Mouse (Mus musculus) olfactory bulb, adult 2 months (tissue): ENCODE data around the gene Chst8. TPM values are rescaled to one million over a fixed set of nuclear protein-coding genes. Genes with fewer than 3 reads are reported as not detected.

ENCODE experiments used
- H3K27ac ChIP-seq: fragments of 200-500 bp; 2 replicates; pipeline ENCODE4 v1.5.1; 2012; ENCODE audit warnings: low read depth, low read length; ENCODE audit not compliant: insufficient read depth
- H3K4me1 ChIP-seq: fragments of 200-500 bp; 2 replicates; pipeline ENCODE4 v1.6.1; 2012; ENCODE audit warnings: low read length; ENCODE audit not compliant: control insufficient read depth, insufficient read depth
- H3K4me3 ChIP-seq: fragments of 200-500 bp; 2 replicates; pipeline ENCODE4 v1.5.1; 2012; ENCODE audit warnings: mild to moderate bottlenecking, low read depth, low read length, moderate library complexity; ENCODE audit not compliant: insufficient read depth
- CTCF ChIP-seq: fragments of 200-500 bp; IDR thresholded peaks from 2 replicates; pipeline ENCODE4 v1.5.1; 2012; ENCODE audit warnings: low read depth, mild to moderate bottlenecking, low read length, moderate library complexity; ENCODE audit not compliant: insufficient read depth
- POLR2A ChIP-seq: fragments of 200-500 bp; IDR thresholded peaks from 2 replicates; pipeline ENCODE4 v1.6.1; 2012; ENCODE audit warnings: mild to moderate bottlenecking, low read depth, low read length, moderate library complexity; ENCODE audit not compliant: insufficient read depth
- WGBS: fragments of 180-500 bp; shearing (Covaris S2); methylation state at CpG from one replicate; pipeline ENCODE4 v1.1.7; 2018; 5-methylcytosine and 5-hydroxymethylcytosine counted together
- polyA plus RNA-seq: library from polyadenylated mRNA; stranded (reverse); fragments of >200 nt; gene quantifications from 2 replicates; pipeline ENCODE4 v1.2.4, GENCODE M21; 2012; ENCODE audit warnings: low replicate concordance; ENCODE audit not compliant: missing spikeins, insufficient read depth, insufficient read length

The Chst8 gene
- polyA plus RNA-seq, 1 experiment, result not detected

DNA sequence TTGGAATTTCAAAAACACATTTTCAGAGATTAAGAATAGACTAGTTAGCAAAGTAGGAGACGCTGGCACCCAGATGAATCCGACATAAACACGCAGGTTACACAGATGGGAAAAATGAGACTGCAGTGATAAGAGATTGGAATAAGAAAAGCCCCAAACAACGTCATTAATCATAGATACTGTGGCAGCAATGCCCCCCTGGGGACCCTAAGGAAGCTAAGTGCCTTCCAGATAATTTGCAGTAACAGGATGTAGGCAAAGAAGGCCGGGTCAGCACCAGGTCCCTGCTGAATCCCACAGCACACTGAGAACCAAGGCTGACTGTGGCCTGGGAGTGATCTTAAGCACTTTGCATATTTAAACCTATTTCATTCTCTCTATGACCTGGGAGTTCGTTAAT lies 27.5 kb downstream of the Chst8 start:
- TF ChIP-seq POLR2A (no peak), CTCF (no peak)
- Histone ChIP-seq H3K27ac (no peak overlapping the region), H3K4me3 (no peak overlapping the region), H3K4me1 (no peaks in the 10 kb centered on the region)
- 90% methylated on average over 6 of the region's 6 CpGs for WGBS

DNA sequence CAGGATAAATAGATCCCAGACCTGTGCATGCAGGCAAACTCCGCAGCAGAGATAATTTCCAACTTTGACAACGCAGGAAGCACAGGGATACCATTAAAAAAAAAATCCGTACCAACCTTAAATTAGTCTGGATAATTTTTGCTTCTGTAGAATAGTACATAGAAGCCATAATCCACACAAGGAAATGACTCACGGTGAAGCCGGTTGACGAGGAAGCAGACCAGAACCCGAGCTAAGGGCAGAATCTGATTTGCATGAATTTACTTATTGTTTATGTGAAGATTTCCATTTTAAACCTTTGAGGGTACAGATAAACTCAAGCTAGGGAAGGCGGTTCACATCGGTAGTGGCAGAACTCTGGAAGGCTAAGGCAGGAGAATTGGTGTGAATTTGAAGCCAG lies 28.0 kb downstream of the Chst8 start:
- Histone ChIP-seq H3K4me3 (no peak overlapping the region), H3K4me1 (no peaks in the 10 kb centered on the region), H3K27ac (no peak overlapping the region)
- TF ChIP-seq CTCF (no peak), POLR2A (no peak)
- WGBS, result 47% methylated on average over 9 of the region's 9 CpGs

DNA sequence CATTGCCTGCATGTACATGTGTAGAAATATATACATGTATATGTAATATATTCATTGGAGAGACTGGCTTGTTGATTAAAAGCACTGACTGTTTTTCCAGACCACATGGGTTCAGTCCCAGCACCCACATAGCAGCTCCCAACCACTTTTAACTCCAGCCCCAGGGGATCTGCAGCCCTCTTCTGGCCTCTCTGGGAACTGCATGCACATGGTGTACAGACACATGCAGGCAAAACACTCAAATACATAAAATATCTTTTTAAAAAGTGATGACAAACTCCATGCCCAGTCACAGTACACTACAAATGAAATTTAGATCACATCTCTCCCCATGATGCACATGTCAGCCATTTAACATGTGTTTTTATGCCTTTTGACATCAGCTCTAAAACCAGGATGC lies 30.5 kb downstream of the Chst8 start:
- H3K27ac ChIP-seq, result no peak overlapping the region
- TF ChIP-seq CTCF, result no peak
- TF ChIP-seq POLR2A, result no peak
- no peaks in the 10 kb centered on the region for H3K4me1 ChIP-seq
- no peak overlapping the region for H3K4me3 ChIP-seq

DNA sequence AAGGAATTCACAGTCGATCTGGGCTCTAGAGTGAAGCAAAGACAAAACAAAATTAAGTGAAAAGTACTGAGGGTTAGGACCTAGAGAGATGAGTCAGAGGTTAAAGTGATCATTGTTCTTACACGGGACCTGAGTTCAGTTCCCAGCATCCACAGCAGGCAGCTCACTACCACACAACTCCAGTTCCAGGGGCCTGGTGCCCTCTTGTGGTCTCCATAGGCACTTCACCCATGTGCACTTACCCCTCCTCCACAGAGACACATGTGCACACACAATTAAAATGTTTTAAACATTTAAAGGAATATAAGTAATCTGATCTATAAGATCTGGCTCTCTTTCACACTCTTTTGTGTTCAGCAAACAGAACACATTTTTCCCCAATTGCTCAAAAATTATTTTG lies 31.3 kb downstream of the Chst8 start:
- TF ChIP-seq CTCF (no peak), POLR2A (no peak)
- Histone ChIP-seq H3K27ac (no peak overlapping the region), H3K4me1 (no peaks in the 10 kb centered on the region), H3K4me3 (no peak overlapping the region)
- WGBS, result 92% methylated on average over 2 of the region's 2 CpGs

DNA sequence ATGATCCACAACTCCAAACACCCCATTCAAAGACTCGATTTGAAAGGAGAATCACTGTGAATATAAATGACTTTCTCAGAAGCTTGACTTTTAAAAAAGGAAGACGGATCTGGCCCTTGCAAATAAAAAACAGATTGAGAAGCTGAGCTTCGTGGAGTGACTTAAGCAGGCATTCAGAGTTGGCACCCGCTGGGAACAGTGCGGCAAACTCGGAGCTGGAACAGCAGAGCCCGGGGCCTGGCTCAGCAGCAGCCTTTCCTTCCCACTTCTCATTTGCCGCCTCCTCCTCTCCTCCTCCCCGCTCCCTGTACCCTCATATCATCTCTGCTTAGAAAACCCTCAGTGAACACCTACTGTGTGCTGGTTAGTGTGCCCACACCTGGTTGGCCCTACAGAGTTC lies 34.1 kb downstream of the Chst8 start:
- 13% methylated on average over 9 of the region's 9 CpGs for WGBS
- TF ChIP-seq POLR2A (no peak), CTCF (no peak)
- no peak overlapping the region for H3K27ac ChIP-seq

DNA sequence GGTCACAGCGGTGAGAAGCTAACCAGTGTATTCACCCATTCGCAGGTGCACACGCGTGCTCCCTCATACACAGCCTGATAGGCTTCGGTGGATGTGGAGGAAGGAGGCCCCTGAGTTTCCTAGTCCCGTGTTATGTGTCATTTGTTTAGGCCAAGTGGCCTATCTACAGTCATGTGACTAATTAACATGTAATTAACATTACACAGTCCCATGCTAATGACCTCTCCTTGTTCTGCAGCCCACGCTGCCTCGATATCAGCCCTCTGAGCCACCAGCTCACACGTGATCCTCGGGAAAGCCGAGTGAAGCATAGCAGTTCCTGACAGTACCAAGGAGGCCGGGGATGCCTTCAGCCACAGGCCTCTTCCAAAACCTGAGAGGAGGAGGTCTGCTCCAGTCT lies 36.9 kb downstream of the Chst8 start:
- peaks cover 7% of the 10 kb centered on the region; the same call in 1 of the 2 replicates for H3K4me1 ChIP-seq
- H3K27ac ChIP-seq, result no peak overlapping the region

More for the DNA sequence above, 34.1 kb downstream of the Chst8 start:
- H3K4me1 ChIP-seq, result peaks cover 7% of the 10 kb centered on the region; the same call in 1 of the 2 replicates
- no peak overlapping the region for H3K4me3 ChIP-seq

DNA sequence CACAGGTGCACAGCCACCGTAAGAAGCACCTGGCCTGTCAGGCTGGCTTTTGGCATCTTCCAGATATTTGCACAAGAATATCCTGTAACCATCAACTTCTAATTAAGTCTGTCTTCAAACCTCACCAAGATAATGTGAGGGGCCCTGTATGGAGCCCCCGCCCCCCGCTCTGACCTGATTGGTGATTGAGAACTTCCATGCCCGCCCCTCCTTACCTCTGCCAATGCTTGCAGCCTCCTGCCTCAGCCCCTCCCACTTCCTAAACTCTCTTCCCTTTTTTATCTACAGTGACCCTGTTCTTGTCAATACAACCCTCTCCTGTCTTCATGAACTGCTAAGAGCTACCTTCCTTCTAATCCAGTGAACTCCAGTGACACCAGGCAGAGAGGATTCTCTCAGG lies 37.6 kb downstream of the Chst8 start:
- WGBS, result 77% methylated on average over 4 of the region's 4 CpGs
- no peak overlapping the region for H3K4me3 ChIP-seq
- TF ChIP-seq CTCF, result no peak
- no peak for TF ChIP-seq POLR2A
- peaks cover 7% of the 10 kb centered on the region; the same call in 1 of the 2 replicates for H3K4me1 ChIP-seq
- no peak overlapping the region for H3K27ac ChIP-seq

More for the DNA sequence above, 36.9 kb downstream of the Chst8 start:
- H3K4me3 ChIP-seq, result no peak overlapping the region
- WGBS, result 53% methylated on average over 12 of the region's 12 CpGs
- TF ChIP-seq CTCF, result no peak
- no peak for TF ChIP-seq POLR2A

DNA sequence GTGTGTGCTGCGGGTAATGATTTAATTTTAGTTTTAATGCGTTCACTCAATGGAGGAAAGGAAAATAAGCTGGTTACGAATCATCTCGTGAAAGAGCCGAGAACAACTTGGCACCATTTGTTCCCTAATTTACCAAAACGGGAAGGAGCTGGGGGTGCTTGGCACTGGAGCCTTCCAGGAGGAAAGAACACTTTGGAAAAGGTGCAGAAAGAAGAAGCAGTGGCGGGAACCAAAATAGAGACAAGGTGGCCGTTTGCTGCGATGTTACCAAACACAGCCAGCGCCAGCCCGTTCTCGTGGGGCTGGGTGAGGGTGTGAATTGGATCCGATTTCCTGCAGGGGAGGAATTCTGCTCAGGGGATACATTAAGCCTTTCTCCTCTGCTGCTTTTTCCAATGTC lies 38.5 kb downstream of the Chst8 start:
- WGBS, result 9% methylated on average over 13 of the region's 13 CpGs
- TF ChIP-seq POLR2A (no peak), CTCF (no peak)
- Histone ChIP-seq H3K4me3 (no peak overlapping the region), H3K4me1 (peaks cover 7% of the 10 kb centered on the region; the same call in 1 of the 2 replicates), H3K27ac (no peak overlapping the region)

DNA sequence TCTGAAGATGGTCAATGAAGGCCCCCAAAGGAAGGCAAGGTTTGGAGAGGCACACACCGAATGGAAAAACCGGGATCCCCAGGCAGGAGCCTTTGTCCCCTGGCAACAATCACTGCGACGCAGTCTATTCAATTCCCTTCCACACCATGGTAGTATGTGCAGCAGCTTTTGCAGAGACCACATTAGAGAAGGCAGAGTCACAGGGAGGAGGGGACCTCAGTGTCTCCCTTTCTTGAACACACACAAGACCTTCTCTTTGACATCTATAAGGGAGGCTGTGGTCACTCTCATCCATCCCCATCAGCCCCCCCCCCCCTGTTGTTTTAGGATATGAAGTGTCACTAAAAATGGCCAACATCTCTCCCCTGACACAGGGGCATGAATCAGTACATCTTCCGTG lies 39.2 kb downstream of the Chst8 start:
- 30% methylated on average over 5 of the region's 5 CpGs for WGBS
- Histone ChIP-seq H3K4me1 (peaks cover 7% of the 10 kb centered on the region; the same call in 1 of the 2 replicates), H3K4me3 (no peak overlapping the region), H3K27ac (no peak overlapping the region)
- TF ChIP-seq CTCF, result no peak

DNA sequence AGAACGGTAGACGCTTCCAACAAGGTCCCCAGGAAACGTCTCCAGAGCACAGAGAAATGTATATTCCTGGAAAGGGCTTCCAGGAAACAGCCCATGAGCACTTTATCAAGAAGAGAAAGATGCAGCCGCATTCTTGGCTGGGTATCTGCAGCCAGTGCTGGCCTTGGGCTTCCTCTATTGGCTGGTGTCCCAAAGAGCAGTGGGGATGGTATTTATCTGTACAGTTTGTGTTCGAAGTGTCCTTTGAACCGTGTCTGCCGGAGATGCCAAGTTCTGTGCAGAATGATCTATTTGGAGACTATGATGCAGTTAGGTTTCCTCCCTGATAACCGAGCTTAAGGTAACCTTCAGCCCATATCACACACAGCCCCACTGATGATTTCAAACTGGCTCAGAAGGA lies 43.0 kb downstream of the Chst8 start:
- Histone ChIP-seq H3K27ac (no peak overlapping the region), H3K4me3 (no peak overlapping the region), H3K4me1 (peaks cover 15% of the 10 kb centered on the region)
- 47% methylated on average over 8 of the region's 8 CpGs for WGBS
- TF ChIP-seq POLR2A (no peak), CTCF (no peak)
